Mouse (Mus musculus): ENCODE measurements at regions not wholly inside any gene's neighbourhood (a gene's known extent, or its start where the extent isn't known, plus 50 kb on each side); places are given as distances from the start of the nearest gene placed in this dataset.

DNA sequence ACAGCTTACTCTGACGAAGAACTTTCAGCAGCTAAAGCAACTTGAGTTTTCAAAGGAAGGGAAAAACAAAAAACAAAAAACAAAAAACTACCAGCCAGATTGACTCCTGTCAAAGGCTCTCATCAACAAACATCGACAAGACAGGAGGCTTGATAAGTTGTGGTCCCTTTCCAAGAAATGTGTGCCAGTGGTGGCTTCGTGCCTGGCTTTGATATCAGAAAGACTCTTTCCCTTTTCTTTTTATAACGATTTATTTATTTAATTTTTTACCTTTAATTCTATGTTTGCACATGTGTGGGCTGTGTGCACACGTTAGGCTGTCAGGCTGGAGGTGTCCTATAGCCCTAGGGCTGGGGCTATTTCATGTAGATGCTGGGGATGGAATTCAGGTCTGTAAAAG, 60.4 kb downstream of the Dact1 start:
- ChIA-PET CTCF (interaction anchor here in 1 of 4 experiments (0.6 kb wide), 1 partner anchor 612 kb away, joined by 4 read pairs; no protein-coding TSS in a partner anchor), POLR2A (no interaction called here)

DNA sequence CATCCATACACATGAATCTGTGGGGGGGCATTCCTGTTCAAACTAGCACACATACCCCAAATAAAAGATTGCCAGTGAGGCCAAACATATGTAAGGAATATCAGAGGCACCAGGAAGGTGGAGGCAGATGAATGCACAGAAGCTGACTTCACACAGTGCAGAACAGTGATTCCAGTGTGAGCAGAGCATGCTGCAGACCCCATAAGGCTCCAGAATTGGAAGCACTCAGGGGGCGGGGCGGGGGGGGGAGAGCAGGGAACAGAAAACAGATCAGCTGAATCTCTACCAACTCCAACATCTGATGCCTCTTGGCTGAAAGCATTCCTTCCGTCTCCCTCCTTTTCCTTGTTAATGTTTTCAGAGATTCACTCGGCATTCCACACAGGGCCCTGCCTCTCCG, 62.3 kb downstream of the Dact1 start:
- ChIA-PET CTCF (no interaction called here), POLR2A (interaction anchor here in 1 of 4 experiments (0.7 kb wide), 1 partner anchor 62 kb away, joined by 3 read pairs; no protein-coding TSS in a partner anchor)

DNA sequence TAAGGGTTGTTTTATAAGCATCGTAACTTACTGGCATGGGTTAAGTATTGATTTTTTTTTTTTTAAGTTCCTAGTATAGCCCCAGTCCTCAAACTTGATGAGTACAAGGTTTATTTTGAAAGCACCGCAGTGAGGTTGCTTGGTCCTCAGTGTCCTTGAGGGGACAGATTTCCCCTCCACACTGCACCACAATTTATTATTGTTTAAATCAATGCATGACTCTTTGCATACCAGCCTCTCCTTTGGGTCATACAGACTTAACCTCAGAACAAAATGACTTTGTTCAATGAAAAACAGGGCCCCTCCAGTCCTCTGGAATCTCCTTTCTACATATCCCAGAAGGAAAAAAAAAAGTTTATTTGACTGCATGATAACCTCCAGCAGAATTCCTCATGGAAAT, 63.9 kb downstream of the Dact1 start:
- ChIA-PET POLR2A (no interaction called here), CTCF (no interaction called here)

DNA sequence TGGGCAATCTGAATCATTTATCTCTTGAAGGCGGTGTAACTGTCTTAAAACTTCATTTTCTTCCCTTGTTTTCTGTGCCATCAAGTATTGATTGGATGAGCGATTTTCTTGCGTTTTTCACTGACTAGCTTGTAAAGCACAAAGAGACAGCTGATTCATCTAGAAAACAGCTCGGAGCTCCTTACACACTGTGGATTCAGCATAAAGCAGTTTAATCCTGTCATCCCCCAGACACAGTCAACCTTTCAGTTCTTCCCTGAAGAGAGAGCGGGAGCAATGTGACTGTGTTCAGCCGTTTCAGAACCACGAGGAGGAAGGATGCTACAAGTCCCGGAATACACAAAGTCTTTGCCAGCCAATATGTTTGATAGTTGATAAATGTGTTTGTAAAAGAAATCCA, 66.8 kb downstream of the Dact1 start:
- ChIA-PET POLR2A (interaction anchor here in 2 of 4 experiments (0.8 to 1.6 kb wide), 10 partner anchors 9 to 768 kb away, joined by 3 to 4 read pairs (median 3); no protein-coding TSS in a partner anchor), CTCF (interaction anchor here in 1 of 4 experiments (0.6 kb wide), 1 partner anchor 13 kb away, joined by 3 read pairs; no protein-coding TSS in a partner anchor)

DNA sequence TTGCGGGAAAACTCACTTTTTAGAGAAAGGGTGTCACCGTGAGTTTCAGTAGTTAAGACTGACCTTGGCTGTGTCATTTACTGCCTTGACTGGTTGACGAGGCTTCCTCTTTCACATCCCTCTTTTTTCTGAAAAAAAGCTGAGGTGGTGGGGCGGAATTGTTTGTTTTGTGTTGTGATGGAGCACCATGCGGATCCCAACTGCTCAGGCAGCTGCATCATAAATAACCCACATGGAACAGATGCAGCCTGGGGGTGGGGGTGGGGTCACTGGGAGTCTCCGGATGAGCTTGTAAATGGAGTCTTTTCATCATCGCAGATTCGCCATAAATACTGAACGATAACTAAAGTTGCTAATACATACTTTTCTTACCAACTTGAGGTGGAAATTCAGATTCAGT, 67.3 kb downstream of the Dact1 start:
- POLR2A ChIA-PET, result interaction anchor here in 2 of 4 experiments (0.8 to 1.6 kb wide), 9 partner anchors 11 to 769 kb away, joined by 3 to 4 read pairs (median 3); partner anchors contain the start of genes 2700049A03Rik (in 1 of the 2) and Timm9 (in 1 of the 2)
- CTCF ChIA-PET, result interaction anchor here in 1 of 4 experiments (0.6 kb wide), 1 partner anchor 12 kb away, joined by 3 read pairs; no protein-coding TSS in a partner anchor

DNA sequence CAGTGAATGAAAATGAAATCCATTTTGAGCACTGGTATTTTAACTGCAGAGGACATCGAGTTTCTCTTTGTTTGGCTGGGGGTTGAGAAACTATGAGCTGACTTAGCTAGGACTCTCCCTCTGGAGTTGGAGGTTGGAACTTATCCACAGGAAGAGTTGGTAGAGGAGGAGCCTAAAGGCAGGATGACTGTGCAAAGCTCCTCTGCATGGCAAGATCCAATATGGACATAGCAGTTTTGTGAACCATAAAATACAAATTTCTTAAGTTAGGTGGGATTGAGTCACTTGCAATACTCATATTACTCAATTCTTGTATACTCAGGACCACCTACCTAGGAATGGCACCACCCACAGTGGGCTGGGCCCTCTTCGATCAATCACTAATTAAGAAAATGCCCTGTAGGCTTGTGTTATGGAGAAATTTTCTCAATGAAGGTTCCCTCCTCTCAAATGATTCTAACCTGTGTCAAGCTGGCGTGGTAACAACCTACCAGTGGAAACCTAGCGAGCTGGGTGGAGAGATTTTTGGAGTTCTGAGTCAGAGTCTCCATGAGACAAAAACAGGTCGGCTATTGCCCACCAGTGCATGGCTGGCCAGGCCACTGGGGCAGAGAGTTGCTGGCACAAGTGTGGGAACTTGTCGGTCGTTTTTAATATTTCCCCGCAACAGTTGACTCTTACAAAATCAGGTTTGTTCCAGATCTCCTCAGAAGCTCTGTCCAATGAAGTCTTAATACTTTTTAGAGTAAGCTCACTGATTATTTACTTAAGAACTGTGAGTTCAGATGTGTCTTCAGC, 70.1 kb downstream of the Dact1 start:
- POLR2A ChIA-PET, result interaction anchor here in 1 of 4 experiments (1.6 kb wide), 1 partner anchor 18 kb away, joined by 3 read pairs; no protein-coding TSS in a partner anchor
- CTCF ChIA-PET, result no interaction called here

DNA sequence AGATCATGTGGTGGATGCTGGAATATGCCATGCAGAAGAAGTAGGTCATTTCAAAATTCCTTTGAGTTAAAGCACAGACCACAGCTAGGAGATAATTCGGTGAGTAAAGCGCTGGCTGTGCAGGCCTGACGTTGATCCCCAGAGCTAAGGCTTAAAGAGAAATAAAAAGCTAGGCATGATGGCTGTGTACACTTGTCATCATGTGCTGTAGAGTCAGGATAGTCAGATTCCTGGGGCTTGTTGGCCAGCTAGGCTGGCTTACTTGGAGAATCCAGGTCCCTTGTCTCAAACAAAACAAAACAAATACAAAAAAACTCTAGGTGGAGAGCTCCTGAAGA, 70.7 kb downstream of the Dact1 start:
- ChIA-PET POLR2A (interaction anchor here in 1 of 4 experiments (1.6 kb wide), 1 partner anchor 18 kb away, joined by 3 read pairs; no protein-coding TSS in a partner anchor), CTCF (interaction anchor here in 1 of 4 experiments (0.7 kb wide), 1 partner anchor 24 kb away, joined by 3 read pairs; no protein-coding TSS in a partner anchor)

DNA sequence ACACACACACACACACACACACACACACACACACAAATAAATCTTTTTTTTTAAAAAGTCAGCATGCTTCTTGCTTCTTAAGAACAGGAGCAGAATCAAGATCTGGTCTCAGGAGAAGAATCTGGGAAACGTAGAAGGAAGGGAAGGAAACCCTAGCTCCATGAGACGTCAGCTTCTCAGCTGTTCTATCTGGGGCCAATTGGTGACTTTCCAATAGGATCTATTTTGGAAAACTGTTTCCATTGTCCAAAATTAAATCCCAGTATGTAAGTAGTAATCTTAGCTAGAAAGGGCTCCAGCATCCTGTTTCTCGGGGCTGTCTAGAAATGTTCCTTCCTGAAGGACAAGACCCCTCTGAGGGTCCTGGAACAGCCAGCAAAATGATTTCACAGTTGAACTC, 76.6 kb downstream of the Dact1 start:
- POLR2A ChIA-PET, result interaction anchor here in 1 of 4 experiments (0.6 to 0.9 kb wide), 2 partner anchors 10 to 117 kb away, joined by 3 read pairs; no protein-coding TSS in a partner anchor
- CTCF ChIA-PET, result interaction anchor here in 2 of 4 experiments (0.6 to 0.7 kb wide), 2 partner anchors 191 to 625 kb away, joined by 3 read pairs; no protein-coding TSS in a partner anchor

DNA sequence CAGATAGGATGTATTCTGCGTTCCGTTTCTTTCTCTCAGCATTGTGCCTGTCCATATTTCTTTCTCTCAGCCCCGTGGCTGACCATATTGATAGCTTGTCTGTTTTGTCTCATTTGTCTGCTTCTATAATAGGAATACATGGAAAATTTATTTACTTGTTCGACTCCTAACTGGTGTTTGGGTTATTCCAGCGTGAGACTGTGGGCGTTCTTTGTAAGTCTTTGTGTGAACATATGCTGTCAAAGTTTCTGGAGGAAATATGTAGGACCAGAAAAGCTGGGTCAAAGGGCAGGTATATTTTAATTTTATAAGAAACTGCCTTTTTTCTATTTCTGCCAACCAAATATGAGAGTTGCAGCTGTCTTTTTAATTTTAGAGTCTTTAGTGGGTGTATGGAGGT, 81.8 kb downstream of the Dact1 start:
- ChIA-PET CTCF (interaction anchor here in 1 of 4 experiments (0.7 kb wide), 1 partner anchor 1457 kb away, joined by 3 read pairs; no protein-coding TSS in a partner anchor), POLR2A (no interaction called here)

DNA sequence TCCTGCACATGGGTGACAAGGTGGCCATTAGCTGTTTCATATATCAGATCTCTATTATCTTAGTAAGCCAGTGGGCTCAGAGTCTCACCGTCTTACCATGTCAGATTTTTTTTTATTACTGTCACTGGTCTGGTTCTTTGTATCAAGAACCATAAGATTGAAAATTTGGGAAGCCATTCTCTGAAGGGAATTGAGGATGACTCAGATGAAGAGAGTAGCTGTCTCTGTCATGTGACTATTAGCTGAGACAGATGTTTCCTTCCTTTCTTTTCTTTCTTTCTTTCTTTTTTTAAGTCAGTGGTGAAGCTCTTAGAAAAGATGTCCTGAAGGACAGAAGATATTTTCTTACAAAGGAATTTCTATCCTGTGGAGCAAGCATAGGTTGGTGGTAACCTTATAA, 84.1 kb downstream of the Dact1 start:
- ChIA-PET CTCF (no interaction called here), POLR2A (no interaction called here)

DNA sequence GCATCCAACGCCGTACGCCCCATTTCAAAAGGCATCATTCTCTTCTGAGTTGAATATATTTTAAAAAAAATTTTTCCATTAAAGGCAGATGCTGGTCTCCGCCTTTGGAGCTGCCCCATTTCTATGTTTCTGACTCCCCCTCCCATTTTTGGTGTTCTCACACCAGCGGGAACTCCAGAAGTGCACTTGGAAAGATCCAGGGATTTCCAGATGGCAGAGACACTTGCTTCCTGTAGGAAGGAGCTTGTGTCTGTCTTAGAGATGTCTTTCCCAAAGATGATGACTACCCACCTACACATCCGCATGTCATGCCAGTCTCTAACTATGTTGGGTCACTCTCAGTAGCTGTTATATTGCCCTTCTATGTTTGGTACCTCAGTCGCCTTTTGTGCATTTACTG, 87.8 kb downstream of the Dact1 start:
- CTCF ChIA-PET, result no interaction called here
- POLR2A ChIA-PET, result no interaction called here

DNA sequence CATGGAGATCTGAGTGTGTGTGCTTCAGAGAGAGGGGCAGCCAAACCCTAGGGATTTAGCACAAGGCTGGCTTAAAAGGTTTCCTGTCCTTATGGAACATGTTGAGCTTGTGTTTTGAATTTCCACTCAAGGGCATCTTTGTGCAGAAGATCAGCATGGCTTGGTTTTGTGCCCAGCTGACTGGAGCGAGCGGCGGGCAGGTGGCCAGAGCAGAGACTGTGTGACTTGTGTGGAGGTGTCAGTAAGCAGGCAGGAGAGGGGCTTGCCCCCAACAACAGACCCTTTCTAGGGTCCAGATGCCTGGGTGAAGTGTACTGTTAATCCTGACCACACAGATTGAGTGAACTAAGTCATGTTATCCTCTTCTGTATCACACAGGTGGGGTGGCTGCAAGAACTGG, 89.0 kb downstream of the Dact1 start:
- POLR2A ChIA-PET, result no interaction called here
- CTCF ChIA-PET, result no interaction called here

DNA sequence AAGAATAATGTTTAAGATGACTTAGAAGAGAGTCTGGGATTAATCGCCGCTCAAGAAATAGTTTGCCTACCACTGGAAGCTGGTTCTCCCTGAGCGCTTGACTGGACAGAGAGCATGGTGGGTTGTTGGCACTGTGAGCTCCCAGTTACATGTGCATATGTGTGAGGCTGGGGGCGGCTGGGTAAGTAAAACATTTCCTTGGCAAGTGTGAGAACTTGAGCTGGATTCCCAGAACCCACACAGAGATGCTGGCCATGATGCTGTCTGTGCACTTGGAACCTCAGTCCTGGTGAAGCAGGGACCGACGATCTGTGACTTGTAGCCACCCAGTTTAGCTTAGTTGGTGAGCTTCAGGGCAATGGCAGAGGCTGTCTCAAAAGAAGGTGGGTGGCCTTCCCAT, 90.5 kb downstream of the Dact1 start:
- POLR2A ChIA-PET, result interaction anchor here in 1 of 4 experiments (0.5 kb wide), 1 partner anchor 53 kb away, joined by 4 read pairs; no protein-coding TSS in a partner anchor
- CTCF ChIA-PET, result interaction anchor here in 1 of 4 experiments (0.6 kb wide), 1 partner anchor 9 kb away, joined by 5 read pairs; no protein-coding TSS in a partner anchor

DNA sequence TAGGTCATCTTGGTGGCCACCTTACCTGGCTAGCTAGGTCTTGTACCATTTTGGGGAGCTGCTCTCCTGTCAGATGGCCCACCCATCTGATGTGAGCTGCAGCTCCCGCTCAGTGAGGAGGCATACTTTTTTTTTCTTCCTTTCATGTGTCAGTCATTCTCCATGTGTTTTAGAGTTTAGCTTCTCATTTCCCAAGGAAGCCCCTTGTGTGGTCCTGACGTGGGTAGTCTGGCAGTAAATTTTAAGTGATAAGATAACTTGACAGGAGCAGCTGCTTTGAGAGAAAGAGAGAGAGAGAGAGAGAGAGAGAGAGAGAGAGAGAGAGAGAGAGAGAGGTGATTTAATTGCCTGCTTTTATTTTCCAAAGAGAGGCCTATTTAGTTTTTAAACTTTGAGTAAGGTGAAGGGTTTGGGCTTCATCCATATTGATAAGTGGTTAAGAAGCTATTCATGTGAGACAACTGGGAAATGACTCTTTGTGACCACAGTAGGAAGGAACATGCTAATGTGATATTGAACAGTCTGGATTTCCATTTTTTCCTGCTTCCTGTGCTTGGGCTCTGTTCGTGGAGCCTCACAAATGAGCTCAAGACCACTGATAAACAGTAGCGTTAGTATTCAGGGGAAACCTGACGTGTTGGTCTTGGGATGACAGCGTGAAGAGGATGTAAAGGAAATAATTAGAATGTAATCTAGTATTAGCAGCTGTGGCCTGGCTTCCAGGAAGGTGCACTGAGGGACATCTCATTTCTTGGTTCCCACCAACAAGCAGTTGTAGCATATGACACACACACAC, 92.1 kb downstream of the Dact1 start:
- CTCF ChIA-PET, result no interaction called here
- POLR2A ChIA-PET, result interaction anchor here in 1 of 4 experiments (0.7 to 1.8 kb wide), 2 partner anchors 26 to 159 kb away, joined by 3 to 4 read pairs; no protein-coding TSS in a partner anchor

DNA sequence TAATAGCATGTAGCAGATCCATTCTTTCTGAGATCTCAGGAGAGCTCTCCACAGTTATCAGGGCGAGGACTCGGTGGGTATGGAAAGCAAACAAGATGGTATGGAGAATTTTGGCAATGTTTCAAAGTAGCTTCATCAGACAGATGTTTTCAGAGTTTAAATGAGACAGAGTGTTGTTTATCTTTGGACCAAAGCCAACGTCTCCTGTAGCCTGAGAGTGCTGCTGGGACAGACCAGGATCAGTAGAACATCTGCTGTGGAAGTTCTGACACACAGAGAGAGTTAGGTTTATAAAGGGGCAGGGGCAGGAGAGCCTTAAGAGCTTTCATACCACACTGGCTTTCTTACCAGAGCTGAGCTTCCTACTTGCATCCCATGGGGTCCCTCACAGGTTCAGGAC, 97.6 kb downstream of the Dact1 start:
- POLR2A ChIA-PET, result no interaction called here
- CTCF ChIA-PET, result no interaction called here

DNA sequence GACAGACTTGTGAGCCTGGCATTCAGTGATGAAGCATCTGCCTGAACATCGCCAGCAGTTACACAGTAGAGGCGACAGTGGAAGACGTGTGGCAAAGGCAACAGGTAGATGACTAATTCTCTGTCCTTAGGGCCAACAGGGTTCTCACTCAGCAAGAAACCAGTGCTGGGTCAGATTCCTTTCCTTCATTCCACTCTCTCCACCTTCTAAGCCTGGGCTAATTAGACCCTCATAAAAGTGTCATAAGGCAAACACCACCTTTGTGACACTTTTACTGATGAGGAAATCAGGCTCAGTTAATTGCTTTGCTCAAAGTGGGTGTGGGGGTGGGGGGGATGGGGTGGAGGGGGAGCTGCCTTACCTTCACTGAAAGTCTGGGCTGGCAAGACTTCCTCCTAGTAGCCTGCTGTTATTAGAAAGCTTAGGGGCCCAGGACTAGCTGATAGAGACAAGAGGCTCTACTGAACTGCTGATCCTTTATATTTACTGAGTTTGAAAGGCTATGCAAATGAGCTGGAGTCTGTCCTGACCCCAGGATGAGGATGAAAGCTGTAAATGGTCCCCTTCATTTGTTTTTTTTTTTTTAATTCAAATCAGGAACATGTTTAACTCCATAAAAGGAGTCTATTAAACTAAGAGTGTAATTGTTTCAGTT, 98.8 kb downstream of the Dact1 start:
- CTCF ChIA-PET, result interaction anchor here in 1 of 4 experiments (0.5 kb wide), 1 partner anchor 9 kb away, joined by 5 read pairs; no protein-coding TSS in a partner anchor
- POLR2A ChIA-PET, result interaction anchor here in 1 of 4 experiments (0.7 to 1.5 kb wide), 3 partner anchors 10 to 644 kb away, joined by 3 to 4 read pairs (median 3); no protein-coding TSS in a partner anchor

DNA sequence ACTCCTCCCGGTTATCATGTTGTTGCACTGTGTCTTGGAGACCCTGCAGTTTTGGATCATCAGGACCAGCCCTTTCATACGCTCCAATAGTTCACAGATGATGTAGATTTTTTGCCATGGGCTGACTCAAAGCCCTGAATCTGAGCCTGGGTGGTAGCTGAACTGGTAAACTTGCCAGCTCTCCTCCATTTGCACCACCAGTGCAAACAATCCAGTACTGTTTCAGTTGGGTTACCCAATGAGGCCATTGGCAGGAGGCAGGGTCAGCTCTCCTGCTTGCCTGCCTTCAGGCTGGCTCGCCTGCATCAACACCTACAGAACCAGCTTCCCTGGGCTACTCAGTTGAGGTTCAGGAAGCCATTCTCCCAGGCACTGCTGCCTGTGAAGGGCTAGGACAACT, 102.6 kb downstream of the Dact1 start:
- ChIA-PET CTCF (interaction anchor here in 1 of 4 experiments (0.7 kb wide), 1 partner anchor 1067 kb away, joined by 3 read pairs; no protein-coding TSS in a partner anchor), POLR2A (no interaction called here)

DNA sequence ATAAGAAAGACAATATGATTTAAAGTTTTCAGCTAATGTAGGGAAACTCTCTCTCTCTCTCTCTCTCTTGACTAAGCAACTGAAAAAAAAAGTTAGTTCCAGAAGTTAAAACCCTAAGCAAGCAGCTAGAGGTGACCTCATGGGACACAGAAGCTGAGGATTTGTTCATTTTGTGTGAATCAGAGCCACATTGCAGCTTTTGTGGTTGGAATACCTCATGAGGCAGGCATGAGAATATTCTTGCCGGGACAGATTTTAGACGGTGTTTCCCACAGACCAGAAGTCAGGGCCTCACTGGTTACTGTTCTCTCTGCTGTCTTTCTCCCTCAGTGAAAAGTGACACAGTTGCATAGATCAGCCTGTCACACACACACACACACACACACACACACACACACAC, 107.3 kb downstream of the Dact1 start:
- CTCF ChIA-PET, result interaction anchor here in 1 of 4 experiments (0.7 kb wide), 1 partner anchor 22 kb away, joined by 5 read pairs; no protein-coding TSS in a partner anchor
- POLR2A ChIA-PET, result no interaction called here

DNA sequence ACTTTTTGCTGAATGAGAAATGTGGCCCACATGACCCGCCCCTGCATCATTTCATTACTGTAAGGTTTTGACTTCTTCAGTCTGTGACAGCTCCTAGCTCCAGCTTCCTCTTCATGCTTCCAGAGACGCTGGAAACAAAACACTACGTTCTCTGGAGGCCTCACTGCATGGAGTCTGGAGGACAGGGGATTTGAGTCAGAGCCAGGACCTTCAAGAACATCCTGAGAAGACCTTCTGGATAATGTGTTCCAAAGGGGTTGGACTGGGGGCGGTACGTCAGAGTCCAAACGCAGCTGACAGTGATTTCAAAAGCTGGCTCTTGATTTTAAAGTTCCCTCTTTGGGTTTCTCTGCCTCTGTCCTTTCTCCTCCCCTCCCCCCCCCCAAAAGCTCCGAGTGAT, 108.5 kb downstream of the Dact1 start:
- ChIA-PET POLR2A (interaction anchor here in 2 of 4 experiments (0.6 to 1.2 kb wide), 2 partner anchors 10 to 29 kb away, joined by 3 read pairs; no protein-coding TSS in a partner anchor), CTCF (no interaction called here)
